Mouse (Mus musculus) mouse embryonic stem cell (cell line): ENCODE measurements around the gene Marc2.

Source experiments
- in situ Hi-C, 2 experiments: fragments of 300-500 bp; cut with MboI; formaldehyde crosslinking; loops; 1 replicate in 1 of 2; 3 replicates in 1 of 2; pipeline ENCODE4 v1.14.3; 2019 to 2020; ENCODE audit warnings: low sequenced_read_pairs in 2 of 2, low pct_unique_long_range_greater_than_20kb in 1 of 2, mixed read lengths in 1 of 2; ENCODE audit not compliant: unreplicated experiment in 1 of 2

Marc2 gene

GRCm38 (mm10) chr1:184846092-184846750 lies at the start of gene Marc2:
Gene Marc2 (minus strand): TSS chr1:184846451.
- in situ Hi-C loops: no loop called here

GRCm38 (mm10) chr1:184891998-184892397 lies 45.7 kb upstream of the Marc2 start:
- in situ Hi-C loops: no loop called here

GRCm38 (mm10) chr1:184889454-184889853 lies 43.2 kb upstream of the Marc2 start:
- in situ Hi-C loops: no loop called here

GRCm38 (mm10) chr1:184886160-184886559 lies 39.9 kb upstream of the Marc2 start:
- in situ Hi-C loops: no loop called here

- in situ Hi-C loops: no loop called here
Measured at GRCm38 (mm10) chr1:184882281-184883268, 36.3 kb upstream of the Marc2 start, which contains the start of gene C130074G19Rik. Gene C130074G19Rik (minus strand): TSS chr1:184883218.

GRCm38 (mm10) chr1:184881861-184882260 lies 35.6 kb upstream of the Marc2 start:
- in situ Hi-C loops: no loop called here

GRCm38 (mm10) chr1:184881211-184881610 lies 35.0 kb upstream of the Marc2 start:
- in situ Hi-C loops: no loop called here

- in situ Hi-C loops: no loop called here
Measured at GRCm38 (mm10) chr1:184878860-184879259, 32.6 kb upstream of the Marc2 start.

GRCm38 (mm10) chr1:184877306-184877705 lies 31.1 kb upstream of the Marc2 start:
- in situ Hi-C loops: no loop called here

GRCm38 (mm10) chr1:184873910-184874309 lies 27.7 kb upstream of the Marc2 start:
- in situ Hi-C loops: no loop called here

GRCm38 (mm10) chr1:184872069-184872819 lies 26.0 kb upstream of the Marc2 start:
- in situ Hi-C loops: no loop called here

GRCm38 (mm10) chr1:184871506-184871905 lies 25.3 kb upstream of the Marc2 start:
- in situ Hi-C loops: no loop called here

- in situ Hi-C loops: no loop called here
Measured at GRCm38 (mm10) chr1:184870646-184871385, 24.6 kb upstream of the Marc2 start.

GRCm38 (mm10) chr1:184869939-184870565 lies 23.8 kb upstream of the Marc2 start:
- in situ Hi-C loops: no loop called here

- in situ Hi-C loops: no loop called here
Measured at GRCm38 (mm10) chr1:184867640-184868120, 21.4 kb upstream of the Marc2 start.

- in situ Hi-C loops: no loop called here
Measured at GRCm38 (mm10) chr1:184864381-184864801, 18.1 kb upstream of the Marc2 start.

- in situ Hi-C loops: no loop called here
Measured at GRCm38 (mm10) chr1:184862636-184863035, 16.4 kb upstream of the Marc2 start.

GRCm38 (mm10) chr1:184861551-184861950 lies 15.3 kb upstream of the Marc2 start:
- in situ Hi-C loops: no loop called here
